Mouse (Mus musculus): ENCODE results near the gene Fkbpl. TPM values are rescaled to one million over a fixed set of nuclear protein-coding genes. Genes with fewer than 3 reads are reported as not detected.

The Fkbpl gene
- polyA plus RNA-seq, 1 experiment from 2014 or later: 10.9 TPM

Other genes with a start within 250 kb of the Fkbpl start
- gene BC051142, start 245.9 kb upstream of the Fkbpl start, polyA plus RNA-seq (2014; fragmentation: Nextera tagmentation; extraction: Ambion mirVana): not detected in 2 replicates
- not detected in 2 replicates for gene Btnl4, start 167.4 kb upstream of the Fkbpl start, polyA plus RNA-seq (2014; fragmentation: Nextera tagmentation; extraction: Ambion mirVana)
- not detected in 2 replicates for gene Btnl6, start 127.4 kb upstream of the Fkbpl start, polyA plus RNA-seq (2014; fragmentation: Nextera tagmentation; extraction: Ambion mirVana)
- gene Notch4, start 80.5 kb upstream of the Fkbpl start, polyA plus RNA-seq (2014; fragmentation: Nextera tagmentation; extraction: Ambion mirVana): 6.5 and 8.1 TPM in 2 replicates
- 5.7 and 10.3 TPM in 2 replicates for gene Gpsm3, start 55.0 kb upstream of the Fkbpl start, polyA plus RNA-seq (2014; fragmentation: Nextera tagmentation; extraction: Ambion mirVana)
- gene Pbx2, start 53.5 kb upstream of the Fkbpl start, polyA plus RNA-seq (2014; fragmentation: Nextera tagmentation; extraction: Ambion mirVana): 11.8 and 12.5 TPM in 2 replicates
- gene Ager, start 46.9 kb upstream of the Fkbpl start, polyA plus RNA-seq (2014; fragmentation: Nextera tagmentation; extraction: Ambion mirVana): 3.2 and 4.5 TPM in 2 replicates
- 94.7 and 115 TPM in 2 replicates for gene Rnf5, start 41.1 kb upstream of the Fkbpl start, polyA plus RNA-seq (2014; fragmentation: Nextera tagmentation; extraction: Ambion mirVana)
- 51.6 and 63.1 TPM in 2 replicates for gene Agpat1, start 40.5 kb upstream of the Fkbpl start, polyA plus RNA-seq (2014; fragmentation: Nextera tagmentation; extraction: Ambion mirVana)
- 0.82 and 0.90 TPM in 2 replicates for gene Egfl8, start 28.8 kb upstream of the Fkbpl start, polyA plus RNA-seq (2014; fragmentation: Nextera tagmentation; extraction: Ambion mirVana)
- gene Ppt2, start 16.3 kb upstream of the Fkbpl start, polyA plus RNA-seq (2014; fragmentation: Nextera tagmentation; extraction: Ambion mirVana): 31.7 and 34.3 TPM in 2 replicates
- gene Prrt1, start 15.2 kb upstream of the Fkbpl start, polyA plus RNA-seq (2014; fragmentation: Nextera tagmentation; extraction: Ambion mirVana): not detected in 2 replicates
- gene Atf6b, start 2.4 kb downstream of the Fkbpl start, polyA plus RNA-seq (2014; fragmentation: Nextera tagmentation; extraction: Ambion mirVana): 41.0 and 49.8 TPM in 2 replicates
- 0.24 and 0.27 TPM in 2 replicates for gene Tnxb, start 25.8 kb downstream of the Fkbpl start, polyA plus RNA-seq (2014; fragmentation: Nextera tagmentation; extraction: Ambion mirVana)
- not detected in 2 replicates for gene C4b, start 99.1 kb downstream of the Fkbpl start, polyA plus RNA-seq (2014; fragmentation: Nextera tagmentation; extraction: Ambion mirVana)
- not detected in 2 replicates for gene Cyp21a1, start 159.8 kb downstream of the Fkbpl start, polyA plus RNA-seq (2014; fragmentation: Nextera tagmentation; extraction: Ambion mirVana)
- gene Stk19, start 192.2 kb downstream of the Fkbpl start, polyA plus RNA-seq (2014; fragmentation: Nextera tagmentation; extraction: Ambion mirVana): 15.7 and 17.8 TPM in 2 replicates
- 37.3 and 38.7 TPM in 2 replicates for gene Dxo, start 192.3 kb downstream of the Fkbpl start, polyA plus RNA-seq (2014; fragmentation: Nextera tagmentation; extraction: Ambion mirVana)
- gene Skiv2l, start 205.4 kb downstream of the Fkbpl start, polyA plus RNA-seq (2014; fragmentation: Nextera tagmentation; extraction: Ambion mirVana): 24.3 and 30.3 TPM in 2 replicates
- 89.9 and 96.8 TPM in 2 replicates for gene Nelfe, start 205.6 kb downstream of the Fkbpl start, polyA plus RNA-seq (2014; fragmentation: Nextera tagmentation; extraction: Ambion mirVana)
- 0.65 and 2.5 TPM in 2 replicates for gene Cfb, start 217.8 kb downstream of the Fkbpl start, polyA plus RNA-seq (2014; fragmentation: Nextera tagmentation; extraction: Ambion mirVana)
- gene Zbtb12, start 234.7 kb downstream of the Fkbpl start, polyA plus RNA-seq (2014; fragmentation: Nextera tagmentation; extraction: Ambion mirVana): 0.52 and 0.59 TPM in 2 replicates
- gene Gm20547, start 237.3 kb downstream of the Fkbpl start, polyA plus RNA-seq (2014; fragmentation: Nextera tagmentation; extraction: Ambion mirVana): not detected in 2 replicates

Measured in heart, embryonic 11.5 days (tissue).